Mouse (Mus musculus): ENCODE measurements around the gene Myh10. TPM values are rescaled to one million over a fixed set of nuclear protein-coding genes. Genes with fewer than 3 reads are reported as not detected.
"Not testable (repeated sequence)": the region's sequence is repeated elsewhere in the genome, so short reads cannot be mapped to it uniquely, and the experiment has no call there.

Gene Myh10
- polyA plus RNA-seq, 1 experiment: 5.9 TPM

DNA sequence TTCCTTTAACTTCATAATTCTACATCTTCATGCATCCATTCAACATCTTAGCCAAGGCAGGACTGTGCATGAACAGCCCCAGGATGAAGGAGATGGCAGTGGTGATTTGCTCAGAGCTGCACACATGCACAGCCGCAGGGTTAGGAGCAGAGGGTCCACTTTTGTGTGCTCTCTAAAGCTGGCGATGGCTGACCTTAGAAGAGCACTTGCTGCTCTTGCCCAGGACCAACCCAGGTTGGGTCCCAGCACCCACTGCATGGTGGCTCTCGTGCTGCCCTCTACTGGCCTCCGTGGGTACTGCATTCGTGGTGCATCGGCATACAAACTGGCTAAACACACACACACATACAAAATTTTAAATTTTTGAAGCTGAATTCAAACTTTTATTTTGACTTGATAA is 116.4 kb downstream of the Myh10 start:
- DNase-seq (ENCODE audit: low read depth in 1 of 2, low spot score in 2 of 2): peak; percentile 7 to 54

DNA sequence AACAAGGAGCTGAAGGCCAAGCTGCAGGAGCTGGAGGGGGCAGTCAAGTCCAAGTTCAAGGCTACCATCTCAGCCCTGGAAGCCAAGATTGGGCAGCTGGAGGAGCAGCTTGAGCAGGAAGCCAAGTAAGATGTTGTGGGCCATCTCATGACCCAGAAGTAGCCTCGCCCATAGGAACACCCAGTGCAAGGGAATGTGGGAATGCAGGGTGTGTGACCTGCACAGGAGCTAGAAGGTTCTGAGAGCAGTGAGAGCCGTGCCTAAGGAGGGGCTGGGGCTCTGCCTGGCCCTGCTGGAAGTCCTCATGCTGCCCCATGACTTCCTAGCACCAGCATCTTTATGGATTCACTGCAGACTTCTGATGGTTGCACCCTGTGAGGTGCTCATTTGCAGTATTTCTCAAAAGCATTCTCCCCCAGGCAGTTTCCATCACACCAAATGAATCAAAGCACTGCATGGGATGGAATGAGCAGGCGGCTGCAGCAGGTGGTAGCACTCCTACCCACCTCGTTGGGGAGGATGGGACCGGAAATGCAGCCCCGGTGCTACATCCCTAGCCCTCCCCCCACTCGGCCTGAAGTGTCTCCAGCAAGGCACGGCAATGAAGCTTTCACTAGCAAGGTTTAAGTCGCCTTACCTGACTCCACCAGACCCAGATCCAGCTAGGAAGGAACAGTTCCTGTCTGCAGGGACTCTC is 120.7 kb downstream of the Myh10 start:
- Histone ChIP-seq H3K27me3 (ENCODE audit: control insufficient read depth, insufficient read depth, low read length) (no peaks in the 10 kb centered on the region), H3K4me3 (ENCODE audit: extremely low read depth, insufficient read depth, insufficient read length) (no peak overlapping the region), H3K36me3 (ENCODE audit: control insufficient read depth, insufficient read depth, low read length) (peaks cover 2% of the 10 kb centered on the region; the same call in 1 of the 2 replicates), H3K4me1 (ENCODE audit: control insufficient read depth, insufficient read depth, insufficient read length) (no peaks in the 10 kb centered on the region), H3K27ac (ENCODE audit: insufficient read depth, low read length) (no peak overlapping the region)
- no peak for TF ChIP-seq CTCF (IDR thresholded peaks at IDR 0.05; ENCODE audit: extremely low read depth, insufficient read depth, insufficient read length, insufficient replicate concordance)
- TF ChIP-seq POLR2A (IDR thresholded peaks at IDR 0.05; ENCODE audit: low read depth, low read length): no peak
- 93% methylated on average over 9 of the region's 9 CpGs for WGBS
- no peak for DNase-seq (ENCODE audit: low read depth in 1 of 2, low spot score in 2 of 2)

More for the DNA sequence above, 116.4 kb downstream of the Myh10 start:
- H3K4me3 ChIP-seq (ENCODE audit: extremely low read depth, insufficient read depth, insufficient read length): no peak overlapping the region
- H3K27ac ChIP-seq (ENCODE audit: insufficient read depth, low read length): no peak overlapping the region
- H3K4me1 ChIP-seq (ENCODE audit: control insufficient read depth, insufficient read depth, insufficient read length): no peaks in the 10 kb centered on the region
- H3K27me3 ChIP-seq (ENCODE audit: control insufficient read depth, insufficient read depth, low read length): no peaks in the 10 kb centered on the region
- WGBS: 43% methylated on average over 6 of the region's 6 CpGs
- TF ChIP-seq CTCF (IDR thresholded peaks at IDR 0.05; ENCODE audit: extremely low read depth, insufficient read depth, insufficient read length, insufficient replicate concordance): peak; percentile 83; the same call in 1 of the 2 replicates
- no peak for TF ChIP-seq POLR2A (IDR thresholded peaks at IDR 0.05; ENCODE audit: low read depth, low read length)
- H3K36me3 ChIP-seq (ENCODE audit: control insufficient read depth, insufficient read depth, low read length): no peaks in the 10 kb centered on the region; the same call in 1 of the 2 replicates

DNA sequence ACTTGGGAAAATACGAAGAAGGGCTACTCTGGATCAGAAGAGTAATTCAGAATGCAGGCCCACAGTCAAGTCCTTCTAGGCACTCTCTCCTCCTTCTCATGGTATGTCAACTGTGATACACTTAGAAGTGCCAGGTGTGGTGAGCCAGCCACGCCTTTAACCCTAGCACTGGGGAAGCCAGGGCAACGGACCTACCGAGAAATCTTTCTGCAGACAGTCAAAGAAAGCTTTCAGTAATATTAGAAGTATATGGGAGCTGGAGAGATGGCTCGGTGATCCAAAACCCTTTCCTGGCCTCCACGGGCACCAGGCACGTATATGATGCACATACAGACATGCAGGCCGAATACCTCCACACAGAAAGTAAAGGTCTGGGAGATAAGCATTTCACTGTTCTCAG is 127.1 kb downstream of the Myh10 start:
- no peak overlapping the region for H3K27ac ChIP-seq (ENCODE audit: insufficient read depth, low read length)
- DNase-seq (ENCODE audit: low read depth in 1 of 2, low spot score in 2 of 2): no peak
- no peaks in the 10 kb centered on the region for H3K27me3 ChIP-seq (ENCODE audit: control insufficient read depth, insufficient read depth, low read length)
- no peaks in the 10 kb centered on the region; the same call in 1 of the 2 replicates for H3K4me1 ChIP-seq (ENCODE audit: control insufficient read depth, insufficient read depth, insufficient read length)
- H3K4me3 ChIP-seq (ENCODE audit: extremely low read depth, insufficient read depth, insufficient read length): no peak overlapping the region
- peaks cover 12% of the 10 kb centered on the region for H3K36me3 ChIP-seq (ENCODE audit: control insufficient read depth, insufficient read depth, low read length)
- TF ChIP-seq CTCF (IDR thresholded peaks at IDR 0.05; ENCODE audit: extremely low read depth, insufficient read depth, insufficient read length, insufficient replicate concordance): no peak
- whole genome bisulfite sequencing: 89% methylated on average over 8 of the region's 8 CpGs

DNA sequence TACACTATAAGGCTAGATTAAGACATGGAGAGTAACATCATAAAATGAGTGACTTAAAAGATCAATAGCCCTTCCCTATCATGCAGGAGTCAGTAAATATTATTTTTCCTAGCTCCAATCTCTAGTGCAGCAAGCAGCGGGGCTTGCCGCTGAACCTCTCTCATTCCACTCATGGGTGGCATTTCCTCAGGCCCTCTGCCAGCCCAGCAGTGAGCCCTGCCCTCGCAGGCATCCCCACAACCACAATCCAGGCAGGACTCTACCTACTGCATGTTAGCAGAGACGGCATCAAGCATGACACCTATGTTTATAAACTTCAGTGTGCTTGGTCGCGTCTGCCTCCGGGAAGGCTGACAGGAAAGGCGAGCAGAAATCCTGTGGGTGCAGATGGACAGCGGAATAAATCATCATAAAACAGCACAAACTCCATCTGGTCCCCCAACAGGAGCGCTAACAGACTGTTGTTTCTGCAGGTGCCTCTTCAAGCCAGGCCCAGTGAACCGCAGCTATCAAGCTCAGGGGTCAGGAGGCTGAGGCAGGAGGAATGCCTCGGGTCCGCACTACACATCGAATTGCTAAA is 128.0 kb downstream of the Myh10 start:
- H3K4me3 ChIP-seq (ENCODE audit: extremely low read depth, insufficient read depth, insufficient read length): no peak overlapping the region
- DNase-seq (ENCODE audit: low read depth in 1 of 2, low spot score in 2 of 2): no peak
- WGBS: 92% methylated on average over 14 of the region's 14 CpGs
- no peaks in the 10 kb centered on the region for H3K27me3 ChIP-seq (ENCODE audit: control insufficient read depth, insufficient read depth, low read length)
- peaks cover 12% of the 10 kb centered on the region for H3K36me3 ChIP-seq (ENCODE audit: control insufficient read depth, insufficient read depth, low read length)
- H3K27ac ChIP-seq (ENCODE audit: insufficient read depth, low read length): no peak overlapping the region
- TF ChIP-seq POLR2A (IDR thresholded peaks at IDR 0.05; ENCODE audit: low read depth, low read length): no peak
- no peak for TF ChIP-seq CTCF (IDR thresholded peaks at IDR 0.05; ENCODE audit: extremely low read depth, insufficient read depth, insufficient read length, insufficient replicate concordance)
- H3K4me1 ChIP-seq (ENCODE audit: control insufficient read depth, insufficient read depth, insufficient read length): no peaks in the 10 kb centered on the region; the same call in 1 of the 2 replicates

DNA sequence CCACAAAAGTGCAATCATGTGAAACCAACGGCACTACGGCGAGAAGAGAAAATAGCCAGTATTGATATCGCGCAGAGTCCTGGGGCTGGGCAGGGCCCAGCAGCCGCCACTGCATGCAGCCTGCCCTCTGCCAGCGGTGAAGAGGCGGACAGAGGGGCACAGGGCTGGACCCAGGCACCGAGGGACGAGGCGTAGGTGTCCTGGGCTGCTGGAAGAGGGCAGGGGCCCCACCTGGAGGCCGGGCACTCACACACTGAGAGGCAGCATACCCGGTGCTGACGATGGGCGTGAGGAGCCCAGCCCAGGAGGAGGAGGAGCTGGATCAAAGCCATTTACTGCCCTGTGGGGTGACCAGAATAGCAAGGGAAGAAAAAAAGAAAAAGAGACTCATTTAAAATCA is 131.0 kb downstream of the Myh10 start:
- Histone ChIP-seq H3K27me3 (ENCODE audit: control insufficient read depth, insufficient read depth, low read length) (no peaks in the 10 kb centered on the region), H3K36me3 (ENCODE audit: control insufficient read depth, insufficient read depth, low read length) (peaks cover 16% of the 10 kb centered on the region), H3K4me3 (ENCODE audit: extremely low read depth, insufficient read depth, insufficient read length) (no peak overlapping the region), H3K27ac (ENCODE audit: insufficient read depth, low read length) (no peak overlapping the region), H3K4me1 (ENCODE audit: control insufficient read depth, insufficient read depth, insufficient read length) (no peaks in the 10 kb centered on the region; the same call in 1 of the 2 replicates)
- 94% methylated on average over 15 of the region's 15 CpGs for WGBS
- DNase-seq (ENCODE audit: low read depth in 1 of 2, low spot score in 2 of 2): no peak
- TF ChIP-seq POLR2A (IDR thresholded peaks at IDR 0.05; ENCODE audit: low read depth, low read length) (no peak), CTCF (IDR thresholded peaks at IDR 0.05; ENCODE audit: extremely low read depth, insufficient read depth, insufficient read length, insufficient replicate concordance) (no peak)

DNA sequence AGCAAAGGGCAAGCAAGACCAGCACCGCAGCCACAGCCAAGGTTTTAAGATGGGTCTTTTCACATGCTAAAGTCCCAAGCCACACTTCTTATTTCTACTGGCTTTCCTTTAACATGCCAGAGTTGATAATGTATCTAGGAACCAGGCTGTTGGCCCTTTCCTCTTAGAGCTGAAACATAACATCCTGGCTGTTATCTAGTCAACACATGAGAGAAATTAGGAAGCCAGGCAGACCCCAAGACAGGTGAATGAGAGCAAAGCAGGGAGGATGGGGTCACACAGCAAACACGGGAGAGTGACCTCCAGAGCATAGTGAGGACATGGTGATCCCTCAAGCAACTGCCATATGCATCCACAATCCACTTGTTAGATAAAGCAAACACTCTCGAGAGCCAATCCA is 135.4 kb downstream of the Myh10 start:
- H3K4me1 ChIP-seq (ENCODE audit: control insufficient read depth, insufficient read depth, insufficient read length): no peaks in the 10 kb centered on the region; the same call in 1 of the 2 replicates
- no peak for TF ChIP-seq CTCF (IDR thresholded peaks at IDR 0.05; ENCODE audit: extremely low read depth, insufficient read depth, insufficient read length, insufficient replicate concordance)
- TF ChIP-seq POLR2A (IDR thresholded peaks at IDR 0.05; ENCODE audit: low read depth, low read length): no peak
- H3K36me3 ChIP-seq (ENCODE audit: control insufficient read depth, insufficient read depth, low read length): peaks cover 29% of the 10 kb centered on the region
- no peaks in the 10 kb centered on the region for H3K27me3 ChIP-seq (ENCODE audit: control insufficient read depth, insufficient read depth, low read length)
- H3K27ac ChIP-seq (ENCODE audit: insufficient read depth, low read length): no peak overlapping the region
- WGBS: 80% methylated on average over 3 of the region's 3 CpGs
- DNase-seq (ENCODE audit: low read depth in 1 of 2, low spot score in 2 of 2): no peak
- no peak overlapping the region for H3K4me3 ChIP-seq (ENCODE audit: extremely low read depth, insufficient read depth, insufficient read length)

DNA sequence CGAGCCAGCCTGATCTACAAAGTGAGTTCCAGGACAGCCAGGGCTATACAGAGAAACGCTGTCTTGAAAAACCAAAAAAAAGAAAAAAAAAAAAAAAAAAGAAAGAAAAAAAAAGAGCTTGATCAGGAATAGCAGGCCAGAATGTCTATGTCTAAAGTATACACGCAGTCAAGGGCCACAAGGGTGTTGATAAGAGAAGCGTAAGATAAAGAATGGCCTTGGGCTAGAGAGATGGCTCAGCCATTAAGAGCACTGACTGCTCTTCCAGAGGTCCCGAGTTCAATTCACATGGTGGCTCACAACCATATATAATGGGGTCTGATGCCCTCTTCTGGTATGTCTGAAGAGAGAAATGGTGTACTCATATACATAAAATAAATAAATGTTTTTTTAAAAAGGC is 140.2 kb downstream of the Myh10 start:
- H3K27me3 ChIP-seq (ENCODE audit: control insufficient read depth, insufficient read depth, low read length); DNase-seq (ENCODE audit: low read depth in 1 of 2, low spot score in 2 of 2); H3K4me1 ChIP-seq (ENCODE audit: control insufficient read depth, insufficient read depth, insufficient read length); H3K27ac ChIP-seq (ENCODE audit: insufficient read depth, low read length); H3K4me3 ChIP-seq (ENCODE audit: extremely low read depth, insufficient read depth, insufficient read length): not testable (repeated sequence)
- H3K36me3 ChIP-seq (ENCODE audit: control insufficient read depth, insufficient read depth, low read length): peaks cover 41% of the 10 kb centered on the region
- WGBS: 82% methylated on average over 5 of the region's 5 CpGs

Data from spleen, adult 2 months (tissue).